Mouse (Mus musculus): ENCODE data around the gene Prdm16.

Prdm16 gene

GRCm38 (mm10) chr4:154480544-154481260 is 156.0 kb downstream of the Prdm16 start:
- no peak for DNase-seq (ENCODE audit: inconsistent ontology term)

GRCm38 (mm10) chr4:154480143-154480542 is 156.5 kb downstream of the Prdm16 start:
- no peak for DNase-seq (ENCODE audit: inconsistent ontology term)

GRCm38 (mm10) chr4:154478933-154479613 is 157.6 kb downstream of the Prdm16 start:
- no peak for DNase-seq (ENCODE audit: inconsistent ontology term)

GRCm38 (mm10) chr4:154473571-154474307 is 162.9 kb downstream of the Prdm16 start:
- no peak for DNase-seq (ENCODE audit: inconsistent ontology term)

- DNase-seq (ENCODE audit: inconsistent ontology term), result no peak
Observed at GRCm38 (mm10) chr4:154472569-154472968, 164.1 kb downstream of the Prdm16 start.

- no peak for DNase-seq (ENCODE audit: inconsistent ontology term)
Observed at GRCm38 (mm10) chr4:154471447-154472101, 165.1 kb downstream of the Prdm16 start.

GRCm38 (mm10) chr4:154466305-154466704 is 170.4 kb downstream of the Prdm16 start:
- DNase-seq (ENCODE audit: inconsistent ontology term), result peak; percentile 60

GRCm38 (mm10) chr4:154465123-154465522 is 171.6 kb downstream of the Prdm16 start:
- DNase-seq (ENCODE audit: inconsistent ontology term), result no peak

GRCm38 (mm10) chr4:154460021-154460420 is 176.7 kb downstream of the Prdm16 start:
- no peak for DNase-seq (ENCODE audit: inconsistent ontology term)

GRCm38 (mm10) chr4:154457756-154458155 is 178.9 kb downstream of the Prdm16 start:
- DNase-seq (ENCODE audit: inconsistent ontology term), result no peak

- DNase-seq (ENCODE audit: inconsistent ontology term), result no peak
Observed at GRCm38 (mm10) chr4:154456265-154456822, 180.3 kb downstream of the Prdm16 start.

GRCm38 (mm10) chr4:154450441-154450840 is 186.2 kb downstream of the Prdm16 start:
- no peak for DNase-seq (ENCODE audit: inconsistent ontology term)

GRCm38 (mm10) chr4:154450036-154450435 is 186.6 kb downstream of the Prdm16 start:
- no peak for DNase-seq (ENCODE audit: inconsistent ontology term)

- peak; percentile 66 for DNase-seq (ENCODE audit: inconsistent ontology term)
Observed at GRCm38 (mm10) chr4:154449343-154449742, 187.3 kb downstream of the Prdm16 start.

GRCm38 (mm10) chr4:154445721-154446120 is 191.0 kb downstream of the Prdm16 start:
- no peak for DNase-seq (ENCODE audit: inconsistent ontology term)

- DNase-seq (ENCODE audit: inconsistent ontology term), result no peak
Observed at GRCm38 (mm10) chr4:154442645-154443304, 193.9 kb downstream of the Prdm16 start.

- no peak for DNase-seq (ENCODE audit: inconsistent ontology term)
Observed at GRCm38 (mm10) chr4:154439455-154440052, 197.1 kb downstream of the Prdm16 start.

GRCm38 (mm10) chr4:154438610-154439009 is 198.1 kb downstream of the Prdm16 start:
- no peak for DNase-seq (ENCODE audit: inconsistent ontology term)

GRCm38 (mm10) chr4:154429770-154430169 is 206.9 kb downstream of the Prdm16 start:
- no peak for DNase-seq (ENCODE audit: inconsistent ontology term)

GRCm38 (mm10) chr4:154426901-154427300 is 209.8 kb downstream of the Prdm16 start:
- DNase-seq (ENCODE audit: inconsistent ontology term), result no peak

- DNase-seq (ENCODE audit: inconsistent ontology term), result peak; percentile 86
Observed at GRCm38 (mm10) chr4:154425284-154425683, 211.4 kb downstream of the Prdm16 start.

All from Muller cell, postnatal 12 days (primary cell).